Mouse (Mus musculus) CH12.LX (cell line): ENCODE results near the gene Bsg. TPM values are rescaled to one million over a fixed set of nuclear protein-coding genes. Genes with fewer than 3 reads are reported as not detected.

Experiments
- DNase-seq: peaks from one replicate; pipeline ENCODE4 v3.0.0-alpha.2; 2013; ENCODE audit errors: extremely low read depth
- H3K27ac ChIP-seq: 2 replicates; pipeline ENCODE4 v1.5.1; 2012; ENCODE audit warnings: low read depth, mild to moderate bottlenecking, control low read depth, moderate library complexity; ENCODE audit not compliant: insufficient read depth
- H3K27me3 ChIP-seq: replicated peaks from 2 replicates; pipeline ENCODE3; 2012; ENCODE audit warnings: inconsistent platforms
- H3K36me3 ChIP-seq, 2 experiments: replicated peaks in 1 of 2; 2 replicates each; pipeline versions ENCODE3 to v1.6.1; 2012; ENCODE audit warnings: inconsistent platforms in 1 of 2, low read length in 1 of 2, mild to moderate bottlenecking in 1 of 2, mixed read lengths in 1 of 2, moderate library complexity in 1 of 2; ENCODE audit not compliant: control insufficient read depth in 1 of 2, insufficient read depth in 1 of 2
- H3K4me1 ChIP-seq, 2 experiments: 2 replicates each; pipeline ENCODE4 v1.6.1; 2012; ENCODE audit warnings: inconsistent platforms in 1 of 2, moderate library complexity in 1 of 2; ENCODE audit not compliant: insufficient read depth in 2 of 2, control insufficient read depth in 1 of 2
- H3K4me2 ChIP-seq: 2 replicates; pipeline ENCODE4 v1.6.1; 2012; ENCODE audit warnings: low read depth, mild to moderate bottlenecking, control low read depth; ENCODE audit not compliant: poor library complexity, insufficient read depth, severe bottlenecking
- H3K4me3 ChIP-seq, 3 experiments: fragments of 150-350 bp in 1 of 3; sonication (generic) in 1 of 3; replicated peaks in 1 of 3; 2 replicates each; pipeline versions ENCODE3 to v1.5.1; 2011 to 2012; ENCODE audit warnings: low read depth in 2 of 3, low read length in 2 of 3, mild to moderate bottlenecking in 2 of 3, moderate library complexity in 2 of 3, control low read depth in 1 of 3, improper control_type of control experiment in 1 of 3, inconsistent platforms in 1 of 3, mixed read lengths in 1 of 3; ENCODE audit not compliant: poor library complexity in 1 of 3
- H3K79me2 ChIP-seq: replicated peaks from 2 replicates; pipeline ENCODE4 v1.6.1; 2012; ENCODE audit warnings: mild to moderate bottlenecking, moderate library complexity; ENCODE audit not compliant: control insufficient read depth, poor library complexity, insufficient read depth, severe bottlenecking; ENCODE audit errors: extremely low read depth
- H3K9ac ChIP-seq: 2 replicates; pipeline ENCODE4 v1.6.1; 2012; ENCODE audit warnings: low read depth, mild to moderate bottlenecking, control low read depth, moderate library complexity; ENCODE audit not compliant: insufficient read depth
- H3K9me3 ChIP-seq: replicated peaks from 2 replicates; pipeline ENCODE3; 2012; ENCODE audit warnings: low read length, inconsistent platforms, mixed read lengths
- CTCF ChIP-seq, 2 experiments: IDR thresholded peaks in 1 of 2; conservative IDR thresholded peaks in 1 of 2; 2 replicates each; pipeline ENCODE4 v1.5.1; 2011 to 2012; ENCODE audit warnings: low read depth in 2 of 2, low read length in 2 of 2, improper control_type of control experiment in 1 of 2, inconsistent platforms in 1 of 2, mild to moderate bottlenecking in 1 of 2, moderate library complexity in 1 of 2
- E2F4 ChIP-seq: IDR thresholded peaks from 2 replicates; pipeline ENCODE4 v1.6.1; 2011; ENCODE audit warnings: low read depth, low read length, improper control_type of control experiment; ENCODE audit not compliant: insufficient replicate concordance
- HCFC1 ChIP-seq: IDR thresholded peaks from 2 replicates; pipeline ENCODE4 v1.6.1; 2012; ENCODE audit warnings: low read depth, mild to moderate bottlenecking, inconsistent platforms, low read length, improper control_type of control experiment
- IRF4 ChIP-seq: IDR thresholded peaks from 2 replicates; pipeline ENCODE4 v1.6.1; 2014; ENCODE audit warnings: low read depth, mild to moderate bottlenecking, inconsistent platforms, low read length, improper control_type of control experiment
- KAT2A ChIP-seq: IDR thresholded peaks from 2 replicates; pipeline ENCODE4 v1.6.1; 2012; ENCODE audit warnings: low read length, improper control_type of control experiment, inconsistent platforms; ENCODE audit not compliant: insufficient replicate concordance
- MAFK ChIP-seq: IDR thresholded peaks from 2 replicates; pipeline ENCODE4 v1.6.1; 2011; ENCODE audit warnings: low read length, improper control_type of control experiment; ENCODE audit not compliant: insufficient replicate concordance
- MAX ChIP-seq: IDR thresholded peaks from 2 replicates; pipeline ENCODE4 v1.6.1; 2011; ENCODE audit warnings: low read length, improper control_type of control experiment
- MAZ ChIP-seq: IDR thresholded peaks from 2 replicates; pipeline ENCODE4 v1.6.1; 2012; ENCODE audit warnings: low read depth, mild to moderate bottlenecking, inconsistent platforms, low read length, improper control_type of control experiment, moderate library complexity
- MYC ChIP-seq: IDR thresholded peaks from 2 replicates; pipeline ENCODE4 v1.6.1; 2011; ENCODE audit warnings: low read depth, mild to moderate bottlenecking, improper control_type of control experiment, low read length
- NELFE ChIP-seq: IDR thresholded peaks from 2 replicates; pipeline ENCODE4 v1.6.1; 2011; ENCODE audit warnings: low read depth, low read length, improper control_type of control experiment
- NRF1 ChIP-seq: IDR thresholded peaks from 2 replicates; pipeline ENCODE4 v1.6.1; 2014; ENCODE audit warnings: low read depth, mild to moderate bottlenecking, inconsistent platforms, low read length, improper control_type of control experiment, moderate library complexity
- PAX5 ChIP-seq: IDR thresholded peaks from 2 replicates; pipeline ENCODE4 v1.6.1; 2012; ENCODE audit warnings: low read length, inconsistent platforms, mixed read lengths
- POLR2A ChIP-seq: IDR thresholded peaks from 2 replicates; pipeline ENCODE4 v1.6.1; 2011; ENCODE audit warnings: low read depth, mild to moderate bottlenecking, improper control_type of control experiment, low read length
- POLR2AphosphoS2 ChIP-seq: IDR thresholded peaks from 2 replicates; pipeline ENCODE4 v1.6.1; 2011; ENCODE audit warnings: low read depth, low read length, improper control_type of control experiment
- RAD21 ChIP-seq: IDR thresholded peaks from 2 replicates; pipeline ENCODE4 v1.6.1; 2011; ENCODE audit warnings: low read depth, mild to moderate bottlenecking, low read length, improper control_type of control experiment, moderate library complexity
- SMC3 ChIP-seq: IDR thresholded peaks from 2 replicates; pipeline ENCODE4 v1.6.1; 2011; ENCODE audit warnings: low read depth, low read length, improper control_type of control experiment
- USF1 ChIP-seq: IDR thresholded peaks from 2 replicates; pipeline ENCODE4 v1.6.1; 2014; ENCODE audit warnings: low read depth, mild to moderate bottlenecking, inconsistent platforms, low read length, improper control_type of control experiment
- ZC3H11A ChIP-seq: IDR thresholded peaks from 2 replicates; pipeline ENCODE4 v1.6.1; 2012; ENCODE audit warnings: low read depth, mild to moderate bottlenecking, inconsistent platforms, low read length, improper control_type of control experiment
- ZKSCAN1 ChIP-seq: IDR thresholded peaks from 2 replicates; pipeline ENCODE4 v1.6.1; 2012; ENCODE audit warnings: low read depth, inconsistent platforms, low read length, improper control_type of control experiment, borderline replicate concordance
- dilution Hi-C: fragments of 300-500 bp; cut with MboI; formaldehyde crosslinking; loops from 2 replicates; pipeline ENCODE4 v1.14.3; 2020; ENCODE audit warnings: low sequenced_read_pairs; ENCODE audit not compliant: extremely low pct_unique_long_range_greater_than_20kb, extremely low pct_ligation_motif_present
- in situ Hi-C: fragments of 300-500 bp; cut with MboI; formaldehyde crosslinking; loops from 3 replicates; pipeline ENCODE4 v1.14.3; 2019; ENCODE audit warnings: low sequenced_read_pairs, low pct_ligation_motif_present, low pct_unique_long_range_greater_than_20kb, mixed read lengths
- polyA plus RNA-seq: library from polyadenylated mRNA; unstranded; fragments of >175 nt; gene quantifications from 2 replicates; pipeline ENCODE4 v1.2.1, GENCODE M21; 2012; ENCODE audit warnings: low read depth; ENCODE audit not compliant: insufficient read length
- total RNA-seq, 2 experiments: library from RNA; depleted of rRNA; stranded (reverse); fragments of 300-350 nt in 1 of 2; fragments of >200 nt in 1 of 2; gene quantifications; 2 replicates each; pipeline ENCODE4 v1.2.3; 2012 to 2014

The Bsg gene
- total and polyA plus RNA-seq, 3 experiments: 360 to 710 (median 421) TPM

DNA sequence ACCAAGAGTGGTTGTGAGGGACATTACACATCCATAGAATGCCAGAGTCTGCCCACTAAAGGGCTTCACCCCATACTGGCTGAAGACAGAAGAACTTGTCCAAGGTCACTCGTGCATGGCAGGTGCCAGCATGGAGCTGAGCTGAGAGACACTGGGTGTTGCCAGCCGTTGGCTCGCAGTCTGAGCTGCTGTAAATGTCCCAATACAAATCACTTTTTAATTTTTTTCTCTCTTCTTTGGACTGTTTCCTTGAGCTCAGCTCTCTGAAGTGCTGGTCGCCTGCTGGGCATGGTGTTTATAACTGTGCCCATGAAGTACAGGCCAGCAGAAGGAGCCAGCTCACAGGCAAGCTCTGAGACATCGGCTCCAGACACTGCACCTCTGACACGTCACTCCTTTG lies 18.8 kb downstream of the Bsg start:
- peaks cover 3 to 19% of the 10 kb centered on the region in 2 experiments for H3K4me1 ChIP-seq
- peaks cover 72% of the 10 kb centered on the region for H3K27me3 ChIP-seq
- H3K4me3 ChIP-seq: no peak overlapping the region
- no peaks in the 10 kb centered on the region for H3K36me3 ChIP-seq
- H3K79me2 ChIP-seq: no peaks in the 10 kb centered on the region
- no peak overlapping the region for H3K27ac ChIP-seq
- peaks cover 4% of the 10 kb centered on the region for H3K9me3 ChIP-seq
- no peak overlapping the region for H3K4me2 ChIP-seq
- in situ Hi-C loops: no loop called here
- DNase-seq: no peak
- no peak overlapping the region for H3K9ac ChIP-seq
- dilution Hi-C loops: no loop called here
- TF ChIP-seq PAX5: no peak
- no peak for TF ChIP-seq MYC
- TF ChIP-seq HCFC1: no peak
- TF ChIP-seq KAT2A: no peak
- no peak for TF ChIP-seq MAFK
- TF ChIP-seq NELFE: no peak
- no peak for TF ChIP-seq E2F4
- TF ChIP-seq, all 38 proteins: peak for 0

DNA sequence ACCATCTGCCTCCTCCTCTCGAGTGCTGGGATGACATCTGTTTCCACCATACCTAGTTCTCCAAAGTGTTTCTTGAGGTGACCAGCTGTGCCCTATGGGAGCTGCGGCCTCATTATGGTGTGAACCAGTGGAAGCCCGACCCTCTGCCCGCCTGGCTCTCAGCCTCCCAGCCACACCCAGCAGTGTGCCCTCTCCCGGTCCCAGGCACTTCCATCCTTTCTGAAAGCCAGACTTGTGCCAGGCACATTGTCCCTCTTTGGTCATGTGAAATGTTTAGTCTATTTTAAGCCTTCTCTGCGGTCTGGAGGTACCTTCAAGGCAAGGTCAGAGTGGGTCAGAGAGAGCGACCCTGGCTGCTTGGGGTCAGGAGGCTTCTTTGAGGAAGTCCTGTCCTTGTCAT lies 19.4 kb downstream of the Bsg start:
- H3K27me3 ChIP-seq: peaks cover 65% of the 10 kb centered on the region
- in situ Hi-C loops (no loop called here), dilution Hi-C loops (no loop called here)
- no peak overlapping the region for H3K27ac ChIP-seq
- H3K9me3 ChIP-seq: peaks cover 4% of the 10 kb centered on the region
- H3K36me3 ChIP-seq: no peaks in the 10 kb centered on the region
- H3K4me3 ChIP-seq: no peak overlapping the region
- H3K4me1 ChIP-seq: peaks cover 5 to 19% of the 10 kb centered on the region in 2 experiments
- no peak for TF ChIP-seq NRF1
- no peak for TF ChIP-seq POLR2AphosphoS2
- no peak overlapping the region for H3K9ac ChIP-seq
- DNase-seq: no peak
- no peak overlapping the region for H3K4me2 ChIP-seq
- no peaks in the 10 kb centered on the region for H3K79me2 ChIP-seq

DNA sequence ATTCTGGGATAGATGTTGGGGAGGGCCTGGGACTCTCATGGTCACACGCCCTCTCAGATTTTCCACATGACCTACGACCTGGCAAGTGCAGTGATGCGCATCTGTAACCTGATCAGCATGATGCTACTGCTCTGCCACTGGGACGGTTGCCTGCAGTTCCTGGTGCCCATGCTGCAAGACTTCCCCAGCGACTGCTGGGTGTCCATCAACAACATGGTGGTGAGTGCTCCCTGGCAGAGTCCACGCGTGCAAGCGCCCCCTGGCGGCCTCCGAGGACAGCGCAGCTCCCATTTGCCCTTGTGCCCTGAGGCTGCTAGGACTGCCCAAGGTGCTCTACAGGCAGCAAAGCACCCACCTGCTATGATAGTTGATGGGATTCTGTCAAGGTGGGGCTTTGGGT lies 21.8 kb downstream of the Bsg start:
- DNase-seq: peak; percentile 54
- in situ Hi-C loops (no loop called here), dilution Hi-C loops (no loop called here)
- Histone ChIP-seq H3K9me3 (peaks cover 4% of the 10 kb centered on the region), H3K4me1 (peaks cover 7 to 19% of the 10 kb centered on the region in 2 experiments), H3K79me2 (no peaks in the 10 kb centered on the region), H3K27me3 (peaks cover 41% of the 10 kb centered on the region), H3K36me3 (no peaks in the 10 kb centered on the region), H3K27ac (no peak overlapping the region), H3K4me2 (no peak overlapping the region), H3K4me3 (no peak overlapping the region), H3K9ac (no peak overlapping the region)
- TF ChIP-seq RAD21: peak; percentile 41
- TF ChIP-seq ZKSCAN1: no peak
- no peak for TF ChIP-seq MAZ
- TF ChIP-seq USF1: no peak
- peak; percentile 48 to 86 for TF ChIP-seq CTCF (conservative IDR thresholded peaks at IDR 0.05 in 1 of 2, IDR thresholded peaks at IDR 0.05 in 1 of 2; ENCODE audit: low read depth in 2 of 2, low read length in 2 of 2)
- TF ChIP-seq POLR2AphosphoS2: no peak
- TF ChIP-seq MYC: 0 out of 2 replicates have a peak, but pooled peaks have one; percentile 38
- 0 out of 2 replicates have a peak, but pooled peaks have one; percentile 8 for TF ChIP-seq IRF4
- TF ChIP-seq POLR2A: no peak
- peak; percentile 80 for TF ChIP-seq SMC3
- TF ChIP-seq MAX: peak; percentile 30; the same call in 1 of the 2 replicates
- no peak for TF ChIP-seq ZC3H11A
